Comparison of ENCODE assay signal across 18 mouse cellular contexts in the genomic region with DNA sequence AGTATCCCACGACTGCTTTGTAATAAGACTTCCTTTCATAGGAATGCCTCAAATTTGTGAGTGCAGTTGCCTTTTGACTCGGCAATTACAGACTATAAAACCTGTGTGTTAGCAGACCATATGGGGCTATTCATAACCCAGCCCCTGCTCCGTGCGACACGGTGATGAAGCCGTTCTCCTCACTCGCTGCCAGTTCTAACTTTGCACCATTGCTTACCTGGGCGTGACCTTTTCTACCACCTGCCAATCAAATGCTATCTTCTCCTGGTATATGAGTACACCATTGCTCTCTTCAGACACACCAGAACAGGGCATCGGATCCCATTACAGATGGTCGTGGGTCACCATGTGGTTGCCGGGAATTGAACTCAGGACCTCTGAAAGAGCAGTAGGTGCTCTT.
A peak's percentile ranks its signal among the peaks of the same experiment; 100 is the strongest.
DNase-seq lines count a peak whose midpoint lies in the region; ATAC-seq and TF ChIP-seq lines count a peak whose summit lies in the region.
"Had no signal": no experiment of that assay in that cellular context is flagged by ENCODE, and none has a peak within 500 bp of the region (broad histone marks: within the 10 kb centered on the region; RNA-seq: fewer than 3 reads in every experiment).

No protein-coding gene starts in this region.

- peak; percentile 64 for ATAC-seq in liver, embryonic 11.5 days (replicated peaks; ENCODE audit: low FRiP score)
- ATAC-seq in intestine, embryonic 16.5 days: peak; percentile 74
- 0 out of 2 replicates have a peak, but pooled peaks have one; percentile 15 for ATAC-seq in megakaryocyte progenitor cell, adult 5-6 weeks (replicated peaks; ENCODE audit: poor library complexity)
- no peak for ATAC-seq in hindbrain, embryonic 11.5 days (ENCODE audit: low FRiP score)
- ATAC-seq: Patski had no signal

- no peaks in the 10 kb centered on the region for H3K79me2 ChIP-seq in MEL (ENCODE audit: control insufficient read depth, insufficient read depth, low read length, poor library complexity)

- H3K27me3 ChIP-seq in liver, embryonic 11.5 days (replicated peaks; ENCODE audit: control insufficient read depth, insufficient read depth, low read length): no peaks in the 10 kb centered on the region
- no peaks in the 10 kb centered on the region for H3K27me3 ChIP-seq in MEL (ENCODE audit: control insufficient read depth in 1 of 2, insufficient read depth in 2 of 2, low read length in 2 of 2)
- no peaks in the 10 kb centered on the region for H3K27me3 ChIP-seq in intestine, embryonic 16.5 days (replicated peaks; ENCODE audit: control insufficient read depth, insufficient read depth, low read length)
- no peaks in the 10 kb centered on the region for H3K27me3 ChIP-seq in hindbrain, embryonic 11.5 days (ENCODE audit: control insufficient read depth, insufficient read depth, low read length)
- H3K27me3 ChIP-seq: hindbrain, embryonic 12.5 days; Patski had no signal

- DNase-seq in liver, embryonic 11.5 days (ENCODE audit: low spot score): no peak
- DNase-seq in liver (no peak), MEL (ENCODE audit: low read depth, low spot score) (no peak)
- no peak for DNase-seq in layer of hippocampus, adult 8-10 months (ENCODE audit: low spot score in 2 of 2)
- DNase-seq in hindbrain, embryonic 11.5 days (ENCODE audit: low spot score): no peak
- DNase-seq in left cerebral cortex, postnatal 25 days (ENCODE audit: low spot score in 2 of 2): no peak
- DNase-seq: adrenal gland, adult 8-10 months; cerebellum, adult 8-10 months; gastrocnemius, adult 2 months; heart, postnatal 10 days; lung, adult 18-20 months; right cerebral cortex, postnatal 4 days; thymus, postnatal 4 days had no signal

- peak overlapping the region; percentile 43 for H3K4me2 ChIP-seq in liver, embryonic 11.5 days
- no peak overlapping the region; the same call in 1 of the 2 replicates for H3K4me2 ChIP-seq in intestine, embryonic 16.5 days (ENCODE audit: low read depth, low read length)
- H3K4me2 ChIP-seq in hindbrain, embryonic 11.5 days (replicated peaks; ENCODE audit: low read depth, low read length): no peak overlapping the region
- H3K4me2 ChIP-seq: heart, embryonic 11.5 days; hindbrain, embryonic 12.5 days had no signal

- TF ChIP-seq RAD21 in MEL (IDR thresholded peaks at IDR 0.05; ENCODE audit: low read depth, low read length): no peak

- no peaks in the 10 kb centered on the region for H3K9me3 ChIP-seq in liver, embryonic 11.5 days (ENCODE audit: control insufficient read depth, low read length)
- H3K9me3 ChIP-seq in MEL (replicated peaks; ENCODE audit: insufficient read depth, low read length): no peaks in the 10 kb centered on the region
- no peaks in the 10 kb centered on the region for H3K9me3 ChIP-seq in intestine, embryonic 16.5 days (ENCODE audit: control insufficient read depth, low read length)
- no peaks in the 10 kb centered on the region for H3K9me3 ChIP-seq in hindbrain, embryonic 11.5 days (ENCODE audit: control insufficient read depth, low read length)
- H3K9me3 ChIP-seq: hindbrain, embryonic 12.5 days had no signal

- intact Hi-C loops in left cerebral cortex, postnatal 25 days (cut with DNase I): no loop called here

- H3K4me3 ChIP-seq in liver, embryonic 11.5 days (ENCODE audit: low read depth, low read length): no peak overlapping the region
- 0 out of 4 replicates have a peak overlapping the region, but pooled peaks of 1 of the 2 experiments have one; percentile 14 for H3K4me3 ChIP-seq in MEL (ENCODE audit: control insufficient read depth in 1 of 2, insufficient read depth in 1 of 2, low read depth in 2 of 2, low read length in 2 of 2)
- H3K4me3 ChIP-seq in intestine, embryonic 16.5 days (ENCODE audit: low read length): no peak overlapping the region
- no peak overlapping the region for H3K4me3 ChIP-seq in hindbrain, embryonic 11.5 days (ENCODE audit: low read depth, low read length)
- H3K4me3 ChIP-seq: gastrocnemius, adult 2 months; hindbrain, embryonic 12.5 days had no signal

- TF ChIP-seq EP300 in MEL (IDR thresholded peaks at IDR 0.05; ENCODE audit: low read depth in 1 of 2, low read length in 2 of 2): no peak

- H3K9ac ChIP-seq in liver, embryonic 11.5 days (ENCODE audit: low read depth, low read length): no peak overlapping the region
- no peak overlapping the region for H3K9ac ChIP-seq in MEL (ENCODE audit: control insufficient read depth, low read depth, low read length, poor library complexity, severe bottlenecking)
- H3K9ac ChIP-seq in intestine, embryonic 16.5 days (ENCODE audit: low read depth, low read length): no peak overlapping the region
- no peak overlapping the region for H3K9ac ChIP-seq in hindbrain, embryonic 11.5 days (ENCODE audit: low read depth, low read length)
- H3K9ac ChIP-seq: hindbrain, embryonic 12.5 days had no signal

- peak overlapping the region; percentile 30; the same call in 1 of the 2 replicates for H3K27ac ChIP-seq in liver, embryonic 11.5 days (ENCODE audit: low read depth, low read length)
- H3K27ac ChIP-seq in MEL (ENCODE audit: control insufficient read depth, low read depth, low read length): peak overlapping the region; percentile 62
- peak overlapping the region; percentile 35 for H3K27ac ChIP-seq in intestine, embryonic 16.5 days (ENCODE audit: low read length)
- H3K27ac ChIP-seq in hindbrain, embryonic 11.5 days (ENCODE audit: low read depth, low read length): no peak overlapping the region
- H3K27ac ChIP-seq: gastrocnemius, adult 2 months; hindbrain, embryonic 12.5 days had no signal

- WGBS in liver, embryonic 11.5 days: 61% methylated on average over 11 of the region's 11 CpGs
- WGBS in intestine, embryonic 16.5 days: 49% methylated on average over 11 of the region's 11 CpGs
- WGBS in hindbrain, embryonic 11.5 days: 75% methylated on average over 11 of the region's 11 CpGs

- H3K36me3 ChIP-seq in liver, embryonic 11.5 days (ENCODE audit: control insufficient read depth, insufficient read depth, low read length): no peaks in the 10 kb centered on the region
- peaks cover 0 to 53% of the 10 kb centered on the region in 2 experiments; a peak in 2 of 4 replicates for H3K36me3 ChIP-seq in MEL (ENCODE audit: control insufficient read depth in 1 of 2, insufficient read depth in 2 of 2, low read length in 2 of 2)
- no peaks in the 10 kb centered on the region for H3K36me3 ChIP-seq in intestine, embryonic 16.5 days (ENCODE audit: control insufficient read depth, insufficient read depth, low read length)
- H3K36me3 ChIP-seq in hindbrain, embryonic 11.5 days (ENCODE audit: control insufficient read depth, insufficient read depth, low read length): no peaks in the 10 kb centered on the region
- H3K36me3 ChIP-seq: hindbrain, embryonic 12.5 days had no signal

- no peak for TF ChIP-seq CTCF in MEL (IDR thresholded peaks at IDR 0.05 in 2 of 3, conservative IDR thresholded peaks at IDR 0.05 in 1 of 3; ENCODE audit: control insufficient read depth in 1 of 3, insufficient read depth in 1 of 3, low read depth in 2 of 3, low read length in 3 of 3, poor library complexity in 1 of 3, severe bottlenecking in 1 of 3)

- H3K4me1 ChIP-seq in liver, embryonic 11.5 days (replicated peaks; ENCODE audit: control insufficient read depth, insufficient read depth, low read length): peaks cover 39% of the 10 kb centered on the region
- peaks cover 26 to 43% of the 10 kb centered on the region in 2 experiments for H3K4me1 ChIP-seq in MEL (ENCODE audit: control insufficient read depth in 1 of 2, insufficient read depth in 2 of 2, low read length in 2 of 2)
- H3K4me1 ChIP-seq in intestine, embryonic 16.5 days (ENCODE audit: control insufficient read depth, insufficient read depth, low read length): peaks cover 12% of the 10 kb centered on the region
- H3K4me1 ChIP-seq in hindbrain, embryonic 11.5 days (replicated peaks; ENCODE audit: control insufficient read depth, insufficient read depth, low read length): no peaks in the 10 kb centered on the region
- H3K4me1 ChIP-seq: hindbrain, embryonic 12.5 days had no signal

- TF ChIP-seq POLR2A in MEL (IDR thresholded peaks at IDR 0.05; ENCODE audit: control insufficient read depth in 1 of 2, insufficient read depth in 1 of 2, low read depth in 1 of 2, low read length in 2 of 2, poor library complexity in 1 of 2): no peak

TF ChIP-seq in MEL, 35 proteins besides CTCF, POLR2A, EP300 and RAD21:
- no peak for TF ChIP-seq GABPA (IDR thresholded peaks at IDR 0.05; ENCODE audit: low read depth, low read length)
